Mouse (Mus musculus): Measurements from ENCODE around the gene Tyw3. TPM values are rescaled to one million over a fixed set of nuclear protein-coding genes. Genes with fewer than 3 reads are reported as not detected.

Gene Tyw3
- polyA plus RNA-seq, 2 experiments, result 17.2 to 21.9 TPM

GRCm38 (mm10) chr3:154550326-154551034 lies 46.4 kb downstream of the Tyw3 start:
- no peak for ATAC-seq (ENCODE audit: low FRiP score, low read depth)
- no peak overlapping the region for H3K4me3 ChIP-seq (replicated peaks; ENCODE audit: low read length)
- 21% methylated on average over 17 of the region's 17 CpGs for WGBS
- H3K36me3 ChIP-seq (ENCODE audit: control insufficient read depth, insufficient read depth, low read length), result no peaks in the 10 kb centered on the region
- 0 out of 2 replicates have a peak, but pooled peaks cover 9% of the 10 kb centered on the region for H3K27me3 ChIP-seq (ENCODE audit: control insufficient read depth, insufficient read depth, low read length)
- DNase-seq (ENCODE audit: low spot score), result no peak
- H3K4me1 ChIP-seq (ENCODE audit: control insufficient read depth, insufficient read depth, low read length), result peaks cover 14% of the 10 kb centered on the region
- TF ChIP-seq POLR2A (IDR thresholded peaks at IDR 0.05; ENCODE audit: borderline replicate concordance, extremely low read depth, insufficient read depth, insufficient read length), result no peak
- H3K4me2 ChIP-seq (replicated peaks; ENCODE audit: low read depth, low read length, severe bottlenecking), result no peak overlapping the region
- no peaks in the 10 kb centered on the region for H3K9me3 ChIP-seq (ENCODE audit: control insufficient read depth, low read length)
- H3K27ac ChIP-seq (replicated peaks; ENCODE audit: low read depth, low read length), result no peak overlapping the region
- no peak overlapping the region for H3K9ac ChIP-seq (ENCODE audit: low read depth, low read length, severe bottlenecking)

GRCm38 (mm10) chr3:154548868-154549301 lies 48.0 kb downstream of the Tyw3 start:
- Histone ChIP-seq H3K4me3 (replicated peaks; ENCODE audit: low read length) (no peak overlapping the region), H3K9me3 (ENCODE audit: control insufficient read depth, low read length) (no peaks in the 10 kb centered on the region), H3K4me2 (replicated peaks; ENCODE audit: low read depth, low read length, severe bottlenecking) (no peak overlapping the region), H3K27me3 (ENCODE audit: control insufficient read depth, insufficient read depth, low read length) (0 out of 2 replicates have a peak, but pooled peaks cover 9% of the 10 kb centered on the region), H3K27ac (replicated peaks; ENCODE audit: low read depth, low read length) (no peak overlapping the region), H3K36me3 (ENCODE audit: control insufficient read depth, insufficient read depth, low read length) (no peaks in the 10 kb centered on the region), H3K4me1 (ENCODE audit: control insufficient read depth, insufficient read depth, low read length) (peaks cover 14% of the 10 kb centered on the region), H3K9ac (ENCODE audit: low read depth, low read length, severe bottlenecking) (no peak overlapping the region)
- 18% methylated on average over 8 of the region's 8 CpGs for WGBS
- TF ChIP-seq POLR2A (IDR thresholded peaks at IDR 0.05; ENCODE audit: borderline replicate concordance, extremely low read depth, insufficient read depth, insufficient read length), result no peak
- DNase-seq (ENCODE audit: low spot score), result no peak
- no peak for ATAC-seq (ENCODE audit: low FRiP score, low read depth)

- no peaks in the 10 kb centered on the region for H3K36me3 ChIP-seq (ENCODE audit: control insufficient read depth, insufficient read depth, low read length)
- DNase-seq (ENCODE audit: low spot score) (no peak), ATAC-seq (ENCODE audit: low FRiP score, low read depth) (no peak)
- peak overlapping the region; percentile 24 for H3K4me2 ChIP-seq (replicated peaks; ENCODE audit: low read depth, low read length, severe bottlenecking)
- TF ChIP-seq POLR2A (IDR thresholded peaks at IDR 0.05; ENCODE audit: borderline replicate concordance, extremely low read depth, insufficient read depth, insufficient read length), result no peak
- no peak overlapping the region for H3K27ac ChIP-seq (replicated peaks; ENCODE audit: low read depth, low read length)
- 0 out of 2 replicates have a peak, but pooled peaks cover 9% of the 10 kb centered on the region for H3K27me3 ChIP-seq (ENCODE audit: control insufficient read depth, insufficient read depth, low read length)
- no peaks in the 10 kb centered on the region for H3K9me3 ChIP-seq (ENCODE audit: control insufficient read depth, low read length)
- no peak overlapping the region for H3K4me3 ChIP-seq (replicated peaks; ENCODE audit: low read length)
- 7% methylated on average over 20 of the region's 20 CpGs for WGBS
- H3K9ac ChIP-seq (ENCODE audit: low read depth, low read length, severe bottlenecking), result no peak overlapping the region
- H3K4me1 ChIP-seq (ENCODE audit: control insufficient read depth, insufficient read depth, low read length), result peaks cover 14% of the 10 kb centered on the region
Observed at GRCm38 (mm10) chr3:154547549-154548426, 49.1 kb downstream of the Tyw3 start.

- 0 out of 2 replicates have a peak, but pooled peaks cover 9% of the 10 kb centered on the region for H3K27me3 ChIP-seq (ENCODE audit: control insufficient read depth, insufficient read depth, low read length)
- DNase-seq (ENCODE audit: low spot score), result no peak
- H3K9ac ChIP-seq (ENCODE audit: low read depth, low read length, severe bottlenecking), result no peak overlapping the region
- no peak for TF ChIP-seq POLR2A (IDR thresholded peaks at IDR 0.05; ENCODE audit: borderline replicate concordance, extremely low read depth, insufficient read depth, insufficient read length)
- H3K4me3 ChIP-seq (replicated peaks; ENCODE audit: low read length), result no peak overlapping the region
- H3K4me1 ChIP-seq (ENCODE audit: control insufficient read depth, insufficient read depth, low read length), result peaks cover 14% of the 10 kb centered on the region
- ATAC-seq (ENCODE audit: low FRiP score, low read depth), result no peak
- H3K27ac ChIP-seq (replicated peaks; ENCODE audit: low read depth, low read length), result no peak overlapping the region
- H3K9me3 ChIP-seq (ENCODE audit: control insufficient read depth, low read length), result no peaks in the 10 kb centered on the region
- WGBS, result 26% methylated on average over 4 of the region's 4 CpGs
- H3K4me2 ChIP-seq (replicated peaks; ENCODE audit: low read depth, low read length, severe bottlenecking), result no peak overlapping the region
- H3K36me3 ChIP-seq (ENCODE audit: control insufficient read depth, insufficient read depth, low read length), result no peaks in the 10 kb centered on the region
Observed at GRCm38 (mm10) chr3:154546234-154546633, 50.7 kb downstream of the Tyw3 start.
